Mouse (Mus musculus) C2C12 (cell line): ENCODE data around the gene Rspry1. TPM values are rescaled to one million over a fixed set of nuclear protein-coding genes. Genes with fewer than 3 reads are reported as not detected.

Experiments used
- H3K27me3 ChIP-seq: one replicate; pipeline ENCODE4 v1.6.1; 2011; ENCODE audit not compliant: control insufficient read depth, insufficient read depth, insufficient read length
- H3K36me3 ChIP-seq: one replicate; pipeline ENCODE4 v1.6.1; 2011; ENCODE audit not compliant: control insufficient read depth, insufficient read depth
- H3K4me3 ChIP-seq: one replicate; pipeline ENCODE4 v1.5.1; 2011; ENCODE audit warnings: mild to moderate bottlenecking, control low read depth; ENCODE audit not compliant: poor library complexity, insufficient read depth, severe bottlenecking
- H3K79me2 ChIP-seq: one replicate; pipeline ENCODE4 v1.6.1; 2011; ENCODE audit not compliant: control insufficient read depth, insufficient read depth
- H3K79me3 ChIP-seq: one replicate; pipeline ENCODE4 v1.6.1; 2011; ENCODE audit warnings: low read depth, control low read depth
- H3ac ChIP-seq: one replicate; pipeline ENCODE3; 2011; ENCODE audit warnings: low read depth; ENCODE audit not compliant: control insufficient read depth, insufficient read length
- CEBPB ChIP-seq: IDR thresholded peaks from one replicate; pipeline ENCODE4 v1.6.1; 2011; ENCODE audit warnings: low read depth, mild to moderate bottlenecking, control low read depth, moderate library complexity
- CTCF ChIP-seq: IDR thresholded peaks from one replicate; pipeline ENCODE4 v1.5.1; 2011; ENCODE audit not compliant: control insufficient read depth, insufficient read depth, insufficient read length
- FOSL1 ChIP-seq: IDR thresholded peaks from one replicate; pipeline ENCODE4 v1.8.0; 2011; ENCODE audit warnings: mild to moderate bottlenecking, low read length; ENCODE audit not compliant: poor library complexity, insufficient read depth, severe bottlenecking
- MAX ChIP-seq: IDR thresholded peaks from one replicate; pipeline ENCODE4 v1.6.1; 2011; ENCODE audit warnings: mild to moderate bottlenecking, control low read depth
- MYOD1 ChIP-seq: IDR thresholded peaks from one replicate; pipeline ENCODE4 v1.6.1; 2011; ENCODE audit warnings: low read depth; ENCODE audit not compliant: control insufficient read depth, insufficient read length
- MYOG ChIP-seq: IDR thresholded peaks from one replicate; pipeline ENCODE4 v1.6.1; 2011; ENCODE audit not compliant: control insufficient read depth, insufficient read length; ENCODE audit errors: extremely low read depth
- USF1 ChIP-seq: IDR thresholded peaks from one replicate; pipeline ENCODE4 v1.6.1; 2011; ENCODE audit warnings: low read depth, mild to moderate bottlenecking, control low read depth, moderate library complexity
- polyA plus RNA-seq: library from polyadenylated mRNA; unstranded; fragments of >200 nt; fragmentation: generic; extraction: Trizol; gene quantifications from one replicate; pipeline ENCODE4 v1.2.1, GENCODE M21; 2012; ENCODE audit warnings: missing spikeins

Rspry1 gene
- polyA plus RNA-seq, 1 experiment = 6.5 TPM

DNA sequence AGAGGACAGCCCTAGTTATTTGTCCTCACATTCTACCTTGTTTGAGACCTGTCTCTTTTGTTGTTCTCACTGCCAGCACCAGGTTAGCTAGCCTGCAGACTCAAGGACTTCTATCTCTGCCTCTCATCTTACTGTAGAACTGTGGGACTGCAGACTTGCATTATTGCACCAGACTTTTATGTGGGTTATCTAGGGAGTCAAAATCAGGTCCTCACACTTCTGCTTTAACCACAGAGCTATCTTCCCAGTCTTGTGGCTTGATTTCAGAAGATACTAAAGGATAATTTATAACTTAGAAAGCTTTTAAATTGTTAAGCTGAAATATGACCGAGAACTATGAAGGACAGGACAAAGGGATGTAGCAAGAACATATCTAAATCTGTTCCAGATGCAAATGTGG, 23.1 kb downstream of the Rspry1 start:
- Histone ChIP-seq H3ac (no peak overlapping the region), H3K79me2 (no peaks in the 10 kb centered on the region), H3K27me3 (no peaks in the 10 kb centered on the region), H3K79me3 (no peaks in the 10 kb centered on the region), H3K4me3 (no peak overlapping the region), H3K36me3 (peaks cover 12% of the 10 kb centered on the region)
- TF ChIP-seq CEBPB (no peak), USF1 (no peak), FOSL1 (no peak), CTCF (no peak), MYOG (no peak), MAX (no peak), MYOD1 (no peak)

DNA sequence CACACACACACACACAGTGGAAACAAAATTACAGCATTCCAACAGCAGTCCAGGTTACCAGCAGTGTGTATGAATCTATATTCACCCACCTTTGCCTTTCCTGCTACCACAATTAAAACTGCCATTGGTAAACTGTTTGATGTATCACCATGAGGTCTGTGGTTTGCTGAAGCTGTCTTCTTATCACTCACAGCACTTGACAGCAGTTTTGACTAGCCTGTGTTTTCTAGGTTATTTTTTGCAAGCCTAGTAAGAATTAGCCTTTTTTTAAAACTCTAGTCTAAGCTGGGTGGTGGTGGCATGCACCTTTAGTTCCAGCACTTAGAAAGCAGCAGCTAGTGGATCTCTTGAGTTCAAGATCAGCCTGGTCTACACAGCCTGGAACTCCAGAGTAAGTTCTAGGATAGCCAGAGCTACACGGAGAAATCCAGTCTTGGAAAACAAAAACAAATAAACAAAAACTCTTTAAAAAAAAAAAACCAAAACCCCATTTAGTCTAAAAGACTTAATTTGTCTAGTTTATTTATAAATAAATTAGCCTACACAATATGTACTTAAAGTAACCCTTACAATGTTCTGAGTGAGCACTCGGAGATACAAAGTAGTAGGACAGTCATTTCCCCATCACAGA, 31.9 kb downstream of the Rspry1 start:
- no peak for TF ChIP-seq FOSL1
- TF ChIP-seq USF1 = no peak
- no peak for TF ChIP-seq CTCF
- no peak for TF ChIP-seq MYOD1
- no peak for TF ChIP-seq MAX
- Histone ChIP-seq H3K27me3 (no peaks in the 10 kb centered on the region), H3K4me3 (no peak overlapping the region), H3K79me2 (no peaks in the 10 kb centered on the region), H3ac (no peak overlapping the region), H3K79me3 (no peaks in the 10 kb centered on the region), H3K36me3 (peaks cover 37% of the 10 kb centered on the region)

DNA sequence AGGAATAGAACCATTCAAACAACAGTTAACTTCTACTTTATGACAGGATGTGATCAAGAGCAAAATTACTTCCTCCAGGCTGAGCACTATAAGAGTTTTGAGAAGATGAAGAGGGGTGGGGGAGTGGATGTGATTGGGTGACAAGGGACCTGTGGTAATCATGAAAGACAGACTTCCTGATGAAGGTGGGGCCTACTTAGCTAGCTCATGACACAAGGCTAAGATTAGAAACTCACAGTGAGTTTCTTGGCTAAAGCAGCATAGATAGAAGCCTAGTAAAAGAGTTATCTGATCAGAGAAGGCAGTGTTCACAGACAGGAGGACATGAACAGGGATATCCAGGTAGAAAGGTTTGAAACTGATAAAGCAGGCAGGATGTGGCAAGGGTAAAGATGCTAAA, 32.5 kb downstream of the Rspry1 start:
- no peaks in the 10 kb centered on the region for H3K27me3 ChIP-seq
- H3K79me3 ChIP-seq = no peaks in the 10 kb centered on the region
- TF ChIP-seq CTCF (no peak), FOSL1 (no peak), MYOG (no peak)
- no peak overlapping the region for H3ac ChIP-seq
- peaks cover 35% of the 10 kb centered on the region for H3K36me3 ChIP-seq
- no peaks in the 10 kb centered on the region for H3K79me2 ChIP-seq
- H3K4me3 ChIP-seq = no peak overlapping the region

DNA sequence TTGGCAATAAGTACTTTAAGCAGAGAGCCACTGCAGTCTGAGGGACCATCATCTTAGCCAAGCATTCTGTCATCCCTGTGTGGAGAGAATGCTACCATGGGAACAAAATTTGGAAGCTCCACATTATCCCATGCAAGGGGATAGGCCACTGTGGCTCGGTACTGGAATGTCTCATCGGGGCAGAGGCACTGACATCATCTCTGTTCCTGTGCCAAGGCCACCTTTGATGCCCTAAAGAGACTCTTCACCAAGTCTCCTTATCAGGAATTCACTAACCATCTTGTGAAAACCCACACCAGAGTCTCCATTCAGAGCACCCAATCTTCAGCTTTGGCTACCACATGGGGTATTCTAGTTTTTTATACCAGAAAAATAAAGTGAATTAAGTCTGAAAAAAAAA, 39.4 kb downstream of the Rspry1 start:
- Histone ChIP-seq H3K36me3 (peaks cover 55% of the 10 kb centered on the region), H3K79me2 (no peaks in the 10 kb centered on the region), H3K4me3 (no peak overlapping the region), H3ac (no peak overlapping the region), H3K27me3 (no peaks in the 10 kb centered on the region), H3K79me3 (no peaks in the 10 kb centered on the region)
- no peak for TF ChIP-seq USF1
- TF ChIP-seq FOSL1 = no peak
- no peak for TF ChIP-seq CTCF
- no peak for TF ChIP-seq MYOD1

DNA sequence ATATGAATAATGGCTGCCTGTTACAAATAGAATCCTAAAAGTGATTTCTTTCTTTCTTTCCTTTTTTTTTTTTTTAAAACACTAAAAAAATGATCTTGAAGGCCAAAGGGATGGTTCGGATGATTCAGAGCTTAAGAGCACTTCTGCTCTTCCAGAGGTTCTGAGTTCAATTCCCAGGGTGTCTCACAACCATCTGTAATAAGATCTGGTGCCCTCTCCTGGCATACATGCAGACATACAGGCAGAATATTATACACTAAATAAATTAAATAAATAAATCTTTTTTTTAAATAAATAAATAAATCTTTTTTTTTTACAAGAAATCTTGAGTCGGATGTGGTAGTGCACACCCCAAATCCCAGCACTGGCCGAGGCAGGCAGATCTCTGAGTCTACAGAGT, 40.2 kb downstream of the Rspry1 start:
- H3ac ChIP-seq = no peak overlapping the region
- H3K4me3 ChIP-seq = no peak overlapping the region
- TF ChIP-seq MYOD1 (no peak), CEBPB (no peak), MAX (no peak), CTCF (no peak), MYOG (no peak), FOSL1 (no peak), USF1 (no peak)
- no peaks in the 10 kb centered on the region for H3K79me3 ChIP-seq
- H3K27me3 ChIP-seq = no peaks in the 10 kb centered on the region
- H3K36me3 ChIP-seq = peaks cover 50% of the 10 kb centered on the region
- no peaks in the 10 kb centered on the region for H3K79me2 ChIP-seq

DNA sequence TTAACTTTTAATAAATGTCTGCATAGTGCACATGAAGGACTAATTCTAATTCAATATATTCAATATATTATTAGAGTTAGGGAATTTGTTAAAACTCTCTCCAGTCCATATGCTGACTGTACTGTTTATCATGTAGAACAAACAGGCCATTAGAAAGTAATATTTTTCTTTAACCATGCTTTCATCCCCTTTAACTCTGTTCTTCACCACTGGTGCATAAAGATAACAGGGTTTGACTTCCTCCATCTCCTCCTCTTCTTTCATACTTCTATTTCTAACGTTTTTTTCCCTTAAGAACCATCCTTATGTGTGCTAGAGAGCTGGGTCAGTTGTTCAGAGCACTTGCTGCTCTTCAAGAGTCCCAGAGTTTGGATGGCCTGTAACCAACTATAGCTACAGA, 43.5 kb downstream of the Rspry1 start:
- Histone ChIP-seq H3K27me3 (no peaks in the 10 kb centered on the region), H3K4me3 (no peak overlapping the region), H3K36me3 (peaks cover 29% of the 10 kb centered on the region), H3K79me3 (no peaks in the 10 kb centered on the region), H3ac (no peak overlapping the region), H3K79me2 (no peaks in the 10 kb centered on the region)
- TF ChIP-seq CTCF (no peak), MYOD1 (no peak), CEBPB (no peak), MAX (no peak), USF1 (no peak), FOSL1 (no peak), MYOG (no peak)
